Mouse (Mus musculus) monocyte, adult 2 months (primary cell): Measurements from ENCODE around the gene Ociad2.
A peak's percentile ranks its signal among the peaks of the same experiment; 100 is the strongest.

Experiments used
- DNase-seq, 2 experiments: peaks; one replicate each; pipeline ENCODE4 v3.0.0; 2022; ENCODE audit warnings: low spot score in 2 of 2, low read depth in 1 of 2

The Ociad2 gene

DNA sequence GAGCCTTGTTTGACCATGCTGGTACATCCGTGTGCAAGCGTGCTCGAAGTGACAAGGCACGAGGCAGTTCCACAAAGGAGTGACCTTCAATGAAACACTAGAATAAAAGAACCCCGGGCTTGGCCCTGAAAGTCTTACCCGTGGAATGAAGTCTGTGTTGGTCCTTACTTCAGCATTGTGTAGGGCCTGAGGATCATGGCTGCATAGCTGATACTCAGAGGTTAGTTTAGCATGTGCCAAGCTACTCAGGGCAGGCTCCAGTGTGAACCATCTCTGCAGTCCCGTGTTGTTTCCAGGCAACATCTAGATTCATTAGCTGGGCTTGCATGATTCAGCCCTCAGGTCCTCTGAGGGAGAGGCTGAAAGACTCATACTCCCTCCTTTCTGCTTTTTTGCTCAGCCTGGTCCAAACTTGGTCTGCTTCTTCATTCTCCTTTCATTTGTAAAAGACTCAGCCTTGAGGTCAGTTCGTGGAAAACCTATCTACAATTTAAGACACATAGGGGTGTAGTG lies at the start of gene Ociad2:
Gene Ociad2 (minus strand): TSS at position 306 of the 513 bp plus-strand sequence.
- no peak for DNase-seq

DNA sequence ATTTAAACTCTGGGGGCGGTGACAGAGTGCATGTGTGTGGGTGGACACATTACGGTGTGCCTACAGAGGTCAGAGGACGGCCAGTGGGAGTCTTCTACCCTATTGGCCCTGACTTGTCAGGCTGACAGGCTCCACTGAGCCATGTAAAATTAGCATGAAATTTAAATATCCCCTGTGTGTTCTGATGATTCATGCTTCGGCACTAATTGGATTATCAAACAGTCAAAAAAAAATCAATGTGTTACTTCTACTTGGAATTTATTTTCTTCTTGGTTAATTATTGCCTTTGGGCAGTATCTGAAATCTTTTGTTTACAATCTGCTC lies 42.8 kb upstream of the Ociad2 start:
- DNase-seq, result no peak

DNA sequence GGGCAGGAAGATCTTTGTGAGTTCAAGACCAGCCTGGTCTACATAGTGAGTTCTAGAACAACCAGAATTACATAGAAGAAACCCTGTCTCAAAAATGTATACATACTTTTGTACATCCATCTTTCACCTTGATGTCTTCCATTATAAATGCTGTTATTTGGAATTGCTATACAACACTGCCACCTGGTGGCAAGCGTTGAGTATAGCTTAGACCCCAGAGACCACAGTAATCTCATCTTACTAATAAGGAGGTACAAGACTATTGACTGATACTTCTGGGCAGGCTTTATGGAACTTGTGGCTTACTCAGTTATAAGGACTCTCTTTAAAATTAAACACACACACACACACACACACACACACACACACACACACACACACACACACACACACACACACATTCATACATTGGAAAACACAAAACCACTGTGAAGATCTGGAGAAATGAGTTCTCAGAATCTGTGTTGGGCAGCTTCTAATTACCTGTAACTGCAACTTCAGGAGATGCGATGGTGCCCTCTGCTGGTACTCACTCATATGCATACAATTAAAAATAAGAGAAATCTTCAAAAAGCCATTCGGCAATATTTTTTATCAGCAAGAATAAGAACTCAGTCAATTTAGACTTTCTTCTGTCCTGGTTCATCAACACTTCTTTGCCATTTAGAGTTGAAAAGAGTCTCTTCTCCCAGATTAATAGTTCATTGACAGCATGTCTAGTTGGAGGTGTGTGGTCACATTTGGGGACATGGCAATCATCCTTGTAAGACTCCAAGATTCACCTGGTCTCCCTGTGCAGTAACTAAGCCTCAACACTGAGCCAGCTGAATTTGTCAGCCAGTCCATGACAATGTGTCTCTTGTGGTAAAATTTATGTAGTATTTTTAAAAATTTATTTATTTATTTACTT lies 42.2 kb upstream of the Ociad2 start:
- DNase-seq, result peak in 1 of 2 experiments; percentile 8

DNA sequence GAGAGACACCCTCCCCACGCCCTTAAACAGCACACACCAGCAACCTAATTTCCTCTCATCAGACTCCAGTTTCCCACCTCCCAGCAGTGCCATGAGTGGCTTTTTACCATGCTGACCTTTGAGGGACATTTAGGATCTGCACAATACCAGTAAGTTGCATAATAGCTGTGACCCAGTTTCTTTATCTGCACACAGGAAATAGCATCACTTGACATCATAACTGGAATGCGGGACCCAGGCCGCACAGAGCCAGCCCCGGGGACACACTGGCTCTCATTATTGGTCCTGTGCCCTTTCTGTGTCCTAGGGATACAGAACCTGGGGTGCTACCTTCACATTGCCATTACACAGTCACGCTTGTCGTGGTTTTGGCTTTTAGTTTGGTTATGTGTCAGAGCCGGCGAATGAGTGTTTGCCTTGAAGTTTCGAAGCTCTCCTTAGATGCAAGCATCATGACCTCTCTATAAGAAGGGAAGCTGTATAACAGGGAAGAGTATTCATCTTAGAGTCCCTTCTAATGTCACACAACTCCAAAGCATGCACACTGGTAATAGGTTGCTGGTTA lies 41.2 kb upstream of the Ociad2 start:
- DNase-seq, result no peak

DNA sequence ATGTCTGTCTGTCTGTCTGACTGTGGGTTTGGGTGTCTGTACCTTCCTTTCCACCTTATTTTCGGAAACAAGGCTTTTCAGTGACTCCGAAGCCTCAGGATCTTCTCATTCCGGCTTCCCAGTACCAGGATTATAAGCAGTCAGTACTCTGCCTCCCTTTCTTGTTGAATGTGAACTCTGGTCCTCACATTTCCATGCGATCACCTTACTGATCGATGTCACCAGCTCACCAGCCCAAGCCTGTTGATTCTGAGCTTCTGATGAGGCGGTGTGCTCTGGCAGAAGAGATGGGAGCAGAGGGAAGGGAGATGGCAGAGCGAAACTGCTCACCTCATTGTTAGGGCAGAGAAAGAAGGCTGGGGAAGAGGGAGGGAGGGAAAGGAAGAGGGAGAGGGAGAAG lies 40.7 kb upstream of the Ociad2 start:
- DNase-seq, result no peak

DNA sequence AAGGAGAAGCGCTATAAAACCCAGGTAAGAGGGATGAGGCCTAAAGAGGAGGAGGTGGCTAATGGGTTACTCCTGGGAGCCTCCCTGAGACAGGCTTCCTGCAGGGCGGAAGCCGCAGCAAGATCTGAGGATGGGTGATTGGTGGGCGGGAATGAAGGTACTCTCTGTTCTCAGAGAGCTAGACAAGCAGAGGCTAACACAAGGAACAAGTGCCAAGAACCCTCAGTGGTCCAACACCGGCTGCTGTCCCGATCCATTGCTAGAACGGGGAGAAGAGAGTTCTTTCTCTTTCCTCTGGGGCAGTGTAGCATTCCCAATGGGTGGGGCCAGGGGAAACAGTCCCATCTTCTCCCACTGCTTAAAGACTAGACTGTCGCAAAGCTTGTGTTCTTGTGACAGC lies 40.0 kb upstream of the Ociad2 start:
- no peak for DNase-seq

DNA sequence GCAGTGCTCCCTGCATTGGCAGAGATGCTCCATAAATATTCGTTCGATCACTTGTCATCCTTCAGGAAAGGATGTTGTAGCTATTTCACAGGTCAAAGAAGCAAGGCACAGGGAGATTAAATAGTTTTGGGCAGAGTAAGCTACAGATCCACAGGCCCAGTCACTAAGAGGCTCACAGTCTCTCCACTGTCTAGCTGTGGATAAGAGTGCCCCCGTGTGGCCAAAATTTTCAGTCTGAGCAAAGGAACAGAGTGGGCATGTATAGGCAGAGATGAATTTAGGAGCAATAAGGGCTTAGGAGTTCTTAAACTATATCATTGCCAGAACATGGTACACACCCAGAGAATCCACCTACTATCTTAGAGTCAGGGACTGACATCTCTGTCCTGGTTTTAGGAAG lies 39.1 kb upstream of the Ociad2 start:
- peak in 1 of 2 experiments; percentile 18 for DNase-seq

DNA sequence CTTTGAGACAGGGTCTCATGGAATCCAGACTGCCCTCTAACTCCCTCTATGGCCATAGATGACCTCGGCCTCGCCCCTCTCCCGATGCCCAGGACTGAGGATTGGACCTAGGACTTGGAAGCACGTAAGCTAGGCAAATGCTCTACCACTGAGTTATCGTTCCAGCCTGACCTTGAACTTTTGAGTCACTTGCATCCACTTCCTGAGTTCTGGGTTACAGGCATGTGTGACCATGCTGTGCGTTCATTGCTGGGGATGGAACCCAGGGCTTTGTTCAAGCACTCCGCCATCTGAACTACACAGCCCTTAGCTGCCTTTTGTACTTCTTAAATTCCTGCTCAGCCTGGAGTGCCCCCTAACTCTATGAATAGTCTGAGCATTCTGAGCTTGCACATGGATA lies 35.7 kb upstream of the Ociad2 start:
- DNase-seq, result no peak

DNA sequence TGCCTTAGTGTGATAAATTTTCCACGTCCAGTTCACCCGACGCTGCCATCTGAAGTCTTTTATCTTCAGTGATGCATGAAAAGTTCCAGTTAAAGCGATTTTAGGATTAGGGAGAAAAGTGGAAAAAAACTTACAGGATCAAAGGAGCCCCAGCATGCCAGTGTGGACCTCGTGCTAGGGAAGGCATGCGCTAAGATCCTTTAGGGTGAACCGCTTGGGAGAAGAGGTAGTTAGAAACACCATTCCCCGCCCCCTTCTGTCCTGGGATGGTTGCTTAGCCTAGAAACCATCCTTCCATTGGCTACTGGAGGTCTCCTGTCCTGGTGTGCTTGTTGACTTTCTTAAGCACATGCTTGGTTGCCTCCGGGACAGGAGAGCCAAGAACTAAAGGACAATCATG lies 35.2 kb upstream of the Ociad2 start:
- DNase-seq, result no peak

DNA sequence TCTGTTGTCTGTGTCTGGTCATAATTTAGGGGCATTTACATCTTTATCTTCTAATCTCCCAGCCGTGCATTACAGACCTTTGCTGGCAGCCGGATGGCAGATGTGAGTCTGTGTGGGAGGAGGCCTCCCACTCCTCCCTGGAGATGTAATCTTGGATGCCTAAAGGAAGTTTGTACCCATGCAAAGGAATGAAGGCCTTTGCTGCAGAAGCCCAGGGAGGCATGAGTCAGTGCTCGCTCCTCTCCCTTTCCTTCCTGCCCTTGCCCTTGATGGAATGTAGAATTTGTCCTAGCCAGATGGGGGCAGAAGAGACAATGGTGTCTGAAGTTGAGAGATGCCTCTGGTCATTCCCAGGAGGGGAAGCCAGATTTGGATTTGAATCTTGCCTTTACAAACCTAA lies 32.4 kb upstream of the Ociad2 start:
- DNase-seq, result no peak

DNA sequence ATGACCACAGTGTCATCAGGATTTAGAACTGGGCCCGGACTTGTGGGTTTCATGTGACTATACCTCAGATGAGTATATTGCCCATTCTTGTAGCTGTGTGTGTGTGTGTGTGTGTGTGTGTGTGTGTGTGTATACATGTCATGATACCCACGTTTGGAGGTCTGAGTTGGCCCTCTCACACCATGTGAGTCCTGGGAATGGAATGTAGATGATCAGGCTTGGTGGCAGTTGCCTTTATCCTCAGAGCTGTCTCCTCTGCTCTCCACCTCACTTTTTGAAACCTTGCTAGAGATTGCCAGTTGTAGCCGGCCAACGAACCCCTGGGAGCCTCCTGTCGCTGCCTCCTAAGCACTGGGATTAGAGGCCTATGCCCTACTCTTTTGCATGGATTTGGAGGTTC lies 31.8 kb upstream of the Ociad2 start:
- no peak for DNase-seq

DNA sequence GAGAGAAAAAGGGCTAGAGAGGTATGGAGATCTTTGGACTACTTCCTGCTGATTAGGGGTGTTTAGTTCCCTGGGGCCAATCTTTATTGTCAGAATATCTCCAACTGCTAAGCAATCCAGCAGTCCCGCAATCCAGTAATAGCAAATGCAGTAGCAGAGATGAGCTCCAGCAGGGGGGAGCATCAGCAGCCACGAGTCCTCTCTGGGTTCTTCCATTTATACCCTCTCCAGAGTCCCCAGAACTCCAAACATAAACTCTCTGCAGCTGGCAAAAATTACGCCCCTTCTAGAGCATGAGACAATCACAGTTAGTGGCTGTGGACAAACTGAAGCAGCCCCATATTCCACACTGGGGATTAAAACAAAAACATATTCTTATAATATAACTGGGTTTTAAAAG lies 28.9 kb upstream of the Ociad2 start:
- no peak for DNase-seq

DNA sequence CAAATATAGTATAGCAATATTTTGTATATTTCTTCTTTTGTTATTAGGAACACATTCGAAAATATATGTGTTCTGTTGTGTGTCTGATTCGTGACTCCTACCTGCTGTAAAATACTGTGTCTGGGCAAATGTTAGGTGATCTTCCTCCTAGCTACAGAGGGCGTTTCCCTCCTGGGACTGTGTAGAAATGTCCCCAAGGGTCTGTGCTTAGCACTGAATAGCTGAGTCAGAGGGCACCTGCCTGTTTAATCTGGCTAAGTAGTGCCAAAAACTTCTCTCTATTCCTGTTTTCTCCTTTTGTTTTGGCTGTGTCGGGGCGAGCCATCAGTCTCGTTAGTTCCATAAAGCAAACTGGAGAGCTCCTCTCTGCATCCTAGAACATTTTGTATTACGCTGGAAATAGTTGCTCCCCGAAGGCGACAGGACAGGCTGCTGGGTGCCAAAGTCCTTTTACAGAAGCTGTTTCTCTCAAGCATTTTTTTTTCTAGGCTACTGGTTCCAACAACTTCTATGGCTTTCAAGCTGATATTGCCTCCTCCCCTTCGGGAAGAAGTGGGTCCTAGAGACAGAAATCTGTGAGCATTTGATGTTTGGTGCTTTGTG lies 28.1 kb upstream of the Ociad2 start:
- DNase-seq, result no peak

DNA sequence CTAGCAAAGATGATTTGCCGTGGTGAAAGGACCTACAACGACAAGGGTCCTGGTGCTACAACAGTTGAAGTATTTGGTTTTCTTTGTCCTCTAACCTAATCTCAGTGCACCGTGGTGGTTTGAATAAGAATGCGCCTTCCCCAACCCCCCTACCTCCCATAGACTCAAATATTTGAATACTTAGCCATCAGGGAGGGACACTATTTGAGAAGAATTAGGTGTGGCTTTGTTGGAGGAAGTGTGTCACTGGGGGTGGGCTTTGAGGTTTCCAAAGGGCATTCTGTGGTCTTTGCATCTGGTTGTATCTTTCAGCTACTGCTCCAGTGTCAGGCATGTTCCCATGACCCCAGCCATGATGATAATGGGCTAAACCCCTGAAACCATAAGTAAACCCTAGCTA lies 27.1 kb upstream of the Ociad2 start:
- no peak for DNase-seq

DNA sequence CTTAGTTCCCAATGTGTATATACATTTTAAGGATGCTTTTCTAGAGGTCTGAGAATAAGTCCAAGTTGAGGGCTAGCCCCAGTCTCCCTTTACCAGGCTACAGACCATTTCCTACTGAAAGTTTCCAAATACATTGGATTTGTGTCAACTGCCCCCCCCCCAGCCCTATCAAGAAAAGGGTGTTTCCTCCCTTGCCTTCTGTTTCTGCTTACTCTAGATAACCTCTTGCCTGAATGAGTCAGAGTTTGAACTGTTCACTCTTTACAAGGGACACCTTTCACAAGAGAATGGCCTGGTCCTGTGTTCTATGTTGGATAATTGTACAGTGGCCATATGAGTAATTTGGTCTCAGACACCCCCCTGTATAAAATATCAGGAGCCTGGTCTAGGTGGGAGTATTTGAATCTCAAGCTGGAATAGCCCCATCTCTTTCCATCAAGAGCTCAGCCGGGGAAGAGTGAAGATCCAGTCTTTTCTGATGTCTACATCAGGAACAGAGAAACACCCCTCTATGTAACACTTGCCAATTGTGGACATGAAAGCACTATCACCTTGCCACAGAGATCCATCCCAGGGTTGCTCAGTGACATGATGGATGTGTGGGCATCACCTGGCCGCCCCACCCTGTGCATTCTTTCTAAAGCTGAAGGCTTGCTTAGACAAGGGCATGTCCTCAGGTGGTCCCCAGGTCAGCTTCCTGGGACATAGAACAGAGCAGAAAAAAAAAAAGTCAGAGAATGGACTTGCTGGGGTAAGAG lies 23.5 kb upstream of the Ociad2 start:
- no peak for DNase-seq

DNA sequence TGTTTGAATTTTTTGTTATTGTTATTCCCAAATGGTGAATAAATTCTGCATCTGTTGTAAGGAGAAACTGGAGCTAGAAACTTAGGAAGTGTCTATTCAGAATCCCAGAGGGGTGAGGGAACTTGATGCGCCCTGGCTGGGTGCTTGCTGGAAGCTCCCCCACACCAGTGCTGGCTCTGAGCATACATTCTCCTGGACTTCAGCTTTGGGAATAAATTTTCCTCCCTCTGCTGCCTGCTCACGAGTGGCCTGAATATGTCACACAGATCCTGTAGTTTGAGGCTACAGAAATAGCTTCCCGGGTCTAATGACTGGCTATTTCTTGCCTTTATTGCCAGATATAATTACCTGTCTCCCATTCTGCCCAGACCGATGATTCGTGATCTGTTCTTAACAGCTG lies 22.0 kb upstream of the Ociad2 start:
- no peak for DNase-seq

DNA sequence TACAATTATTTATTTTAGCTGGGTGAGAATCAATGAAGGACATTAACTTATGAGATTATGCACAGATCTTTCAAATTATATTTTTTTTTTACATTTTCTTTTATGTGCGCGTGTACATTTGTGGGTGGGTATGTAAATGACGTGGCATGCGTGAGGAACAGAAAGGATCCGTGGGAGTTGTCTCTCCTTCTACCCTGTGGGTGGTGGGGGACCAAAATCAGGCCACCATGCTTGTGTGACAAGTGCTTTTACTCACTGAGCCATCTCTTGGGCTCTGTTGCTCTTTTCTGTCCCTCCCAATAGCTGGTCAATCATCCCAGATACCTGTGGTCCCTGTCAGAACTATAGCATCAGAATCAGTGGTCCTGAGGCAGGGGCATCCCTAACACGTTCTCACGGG lies 21.5 kb upstream of the Ociad2 start:
- no peak for DNase-seq

DNA sequence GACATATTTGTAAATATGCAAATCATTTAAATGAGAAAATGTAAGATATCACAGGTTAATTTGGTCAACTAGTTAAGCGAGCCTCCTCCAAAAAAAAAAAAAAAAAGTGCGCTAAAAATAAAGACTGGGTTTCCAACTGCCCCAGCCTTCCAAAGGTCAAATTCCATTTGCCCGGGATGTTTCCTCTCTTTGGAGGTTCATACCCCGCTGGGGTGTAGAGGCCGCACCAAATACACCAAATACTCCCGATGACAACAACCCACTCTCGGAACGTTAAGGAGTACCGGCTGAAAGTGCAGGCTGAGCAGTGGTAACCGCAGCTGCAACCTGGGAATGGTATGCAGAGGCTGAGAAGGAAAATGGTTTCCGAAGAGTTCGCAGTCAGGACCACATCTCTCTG lies 19.4 kb upstream of the Ociad2 start:
- no peak for DNase-seq

DNA sequence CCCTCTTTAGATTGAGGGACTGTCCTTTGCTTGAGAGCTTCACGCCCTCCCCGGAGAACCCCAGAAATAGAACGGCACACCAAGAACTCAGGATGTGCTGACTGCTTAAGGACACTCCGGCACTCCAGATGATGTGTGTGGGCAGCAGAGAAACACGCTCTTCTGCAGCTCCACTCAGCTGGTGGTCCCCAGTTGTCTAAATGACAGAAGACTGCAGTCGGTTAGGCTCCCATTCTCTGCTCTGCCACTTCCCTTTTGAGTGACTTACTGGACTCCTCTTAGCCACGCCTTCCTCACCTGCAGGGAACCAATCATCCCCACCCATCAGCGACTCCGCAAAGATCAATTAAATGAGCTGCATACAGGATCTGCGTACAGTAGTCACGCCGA lies 18.9 kb upstream of the Ociad2 start:
- DNase-seq, result no peak

DNA sequence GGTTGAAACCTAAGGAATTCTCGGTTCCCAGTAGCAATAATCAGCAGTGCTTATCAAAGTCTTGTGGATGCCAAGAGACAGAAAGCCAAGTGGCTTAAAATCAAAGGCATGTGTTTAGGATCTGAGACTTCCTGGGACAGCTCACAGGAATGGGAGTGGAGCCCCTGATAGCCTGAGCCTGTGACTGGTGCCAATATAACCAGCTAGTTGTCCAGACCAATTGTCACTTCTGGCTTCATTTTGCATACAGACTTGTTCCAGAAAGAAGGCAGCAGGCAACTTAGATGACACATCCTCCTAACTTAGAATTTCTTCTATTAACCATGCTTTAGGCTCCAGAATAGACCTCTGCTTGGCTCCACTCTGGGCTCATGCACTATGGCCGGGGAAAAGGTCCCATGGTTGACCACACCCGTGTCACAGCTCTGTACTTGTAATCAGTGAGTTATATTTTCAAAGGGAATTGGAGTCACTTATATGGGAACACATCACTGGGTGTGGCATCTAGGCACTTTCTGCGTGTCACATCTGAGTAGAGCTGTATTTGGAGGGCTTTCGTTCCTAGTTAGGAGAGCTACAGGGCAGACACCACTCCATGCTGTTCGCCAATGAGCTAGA lies 18.4 kb upstream of the Ociad2 start:
- DNase-seq, result no peak

DNA sequence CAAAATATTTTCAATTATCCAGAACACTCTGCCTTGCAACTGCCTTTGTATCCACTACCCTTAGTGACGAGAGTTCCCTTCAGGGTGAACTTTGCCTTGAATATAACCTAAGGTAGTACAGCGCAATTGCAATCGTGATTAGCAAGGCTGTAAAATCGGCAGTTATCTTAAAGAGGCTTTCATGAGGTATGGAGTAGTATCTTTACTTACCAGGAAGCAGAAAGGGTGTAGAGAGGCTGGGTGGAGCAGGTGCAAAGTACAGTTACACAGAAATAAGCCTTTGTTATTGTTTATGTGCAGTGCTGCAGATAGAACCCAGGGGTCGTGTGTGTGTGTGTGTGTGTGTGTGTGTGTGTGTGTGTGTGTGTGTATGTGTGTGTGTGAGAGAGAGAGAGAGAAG lies 14.6 kb upstream of the Ociad2 start:
- DNase-seq, result no peak
